In genomic region chr8:71248203-71248602, GRCm38 (mm10) we compare ENCODE assay signal across 14 mouse cellular contexts.
"Had no signal": no experiment of that assay in that cellular context is flagged by ENCODE, and none has a peak within 500 bp of the region (broad histone marks: within the 10 kb centered on the region; RNA-seq: fewer than 3 reads in every experiment).

No protein-coding gene starts in this region.

- DNase-seq: gastrocnemius, adult 2 months; gastrocnemius, postnatal 10 days; gastrocnemius, postnatal 25 days; heart, adult 2 months; heart, postnatal 14 days; heart, postnatal 36 days; kidney, adult 11 months; kidney, adult 2 months; kidney, adult 9 months; kidney, postnatal 14 days; kidney, postnatal 36 days; liver had no signal

- ATAC-seq: hindbrain, postnatal 0 days; intestine, embryonic 16.5 days had no signal
